Mouse (Mus musculus) heart, embryonic 11.5 days (tissue): Measurements from ENCODE around the gene Apoc4. TPM values are rescaled to one million over a fixed set of nuclear protein-coding genes. Genes with fewer than 3 reads are reported as not detected.
A peak's percentile ranks its signal among the peaks of the same experiment; 100 is the strongest.

Source experiments
- ATAC-seq: fragments of 200-750 bp; cut with Nextera tagmentation; replicated peaks from 2 replicates; pipeline ENCODE4 v1.8.0; 2017; ENCODE audit warnings: moderate library complexity; ENCODE audit not compliant: insufficient number of reproducible peaks, low FRiP score, low TSS enrichment
- H3K27ac ChIP-seq: fragments of 300-500 bp; sonication (generic); 2 replicates; pipeline ENCODE4 v1.5.1; 2014; ENCODE audit warnings: mild to moderate bottlenecking, low read depth, low read length
- H3K27me3 ChIP-seq: fragments of 300-500 bp; sonication (generic); 2 replicates; pipeline ENCODE4 v1.6.1; 2014; ENCODE audit warnings: mild to moderate bottlenecking, low read length, mixed read lengths; ENCODE audit not compliant: control insufficient read depth, insufficient read depth
- H3K36me3 ChIP-seq: fragments of 300-500 bp; sonication (generic); 2 replicates; pipeline ENCODE4 v1.6.1; 2014; ENCODE audit warnings: mild to moderate bottlenecking, low read length, moderate library complexity, mixed read lengths; ENCODE audit not compliant: control insufficient read depth, insufficient read depth
- H3K4me1 ChIP-seq: fragments of 300-500 bp; sonication (generic); 2 replicates; pipeline ENCODE4 v1.6.1; 2014; ENCODE audit warnings: low read length; ENCODE audit not compliant: control insufficient read depth, insufficient read depth
- H3K4me2 ChIP-seq: fragments of 300-500 bp; sonication (generic); 2 replicates; pipeline ENCODE4 v1.6.1; 2014; ENCODE audit warnings: mild to moderate bottlenecking, moderate library complexity
- H3K4me3 ChIP-seq: fragments of 300-500 bp; sonication (generic); 2 replicates; pipeline ENCODE4 v1.5.1; 2014; ENCODE audit warnings: low read depth, low read length
- H3K9ac ChIP-seq: fragments of 300-500 bp; sonication (generic); 2 replicates; pipeline ENCODE4 v1.6.1; 2014; ENCODE audit warnings: mild to moderate bottlenecking, low read depth, low read length, moderate library complexity
- H3K9me3 ChIP-seq: fragments of 300-500 bp; sonication (generic); replicated peaks from 2 replicates; pipeline ENCODE4 v1.6.1; 2016; ENCODE audit warnings: low read length; ENCODE audit not compliant: control insufficient read depth
- WGBS: fragments of 180-500 bp; shearing (Covaris S2); extraction: QIAGEN DNeasy Blood & Tissue Kit; methylation state at CpG from one replicate; pipeline ENCODE4 v1.1.7; 2014; ENCODE audit not compliant: insufficient replicate concordance; 5-methylcytosine and 5-hydroxymethylcytosine counted together
- polyA plus RNA-seq: library from polyadenylated mRNA; unstranded; fragments of >200 nt; fragmentation: Nextera tagmentation; extraction: Ambion mirVana; gene quantifications from 2 replicates; pipeline ENCODE4 v1.2.1, GENCODE M21; 2014

Apoc4 gene
- polyA plus RNA-seq, 1 experiment from 2014 or later = 0.34 TPM

GRCm38 (mm10) chr7:19664955-19665841 lies 16.1 kb downstream of the Apoc4 start, which contains the start of gene Clptm1:
TSS of gene Clptm1 (minus strand) at chr7:19665033.
- Histone ChIP-seq H3K9ac (peak within 1 kb of the TSS; percentile 99), H3K4me3 (peak within 1 kb of the TSS; percentile 100), H3K4me1 (peaks cover 21% of the 10 kb centered on the region), H3K27me3 (no peaks in the 10 kb centered on the region), H3K27ac (peak within 1 kb of the TSS; percentile 95), H3K9me3 (no peaks in the 10 kb centered on the region), H3K4me2 (peak within 1 kb of the TSS; percentile 80), H3K36me3 (0 out of 2 replicates have a peak, but pooled peaks cover 2% of the 10 kb centered on the region)
- peak; percentile 86 for ATAC-seq
- WGBS = under 1% methylated on average over 63 of the region's 63 CpGs

GRCm38 (mm10) chr7:19664455-19664954 lies 16.8 kb downstream of the Apoc4 start:
- Histone ChIP-seq H3K4me2 (peak overlapping the region; percentile 79), H3K9ac (peak overlapping the region; percentile 99), H3K4me3 (peak overlapping the region; percentile 100), H3K27me3 (no peaks in the 10 kb centered on the region), H3K9me3 (no peaks in the 10 kb centered on the region), H3K36me3 (0 out of 2 replicates have a peak, but pooled peaks cover 2% of the 10 kb centered on the region), H3K27ac (peak overlapping the region; percentile 77), H3K4me1 (peaks cover 21% of the 10 kb centered on the region)
- no peak for ATAC-seq
- WGBS = 1% methylated on average over 37 of the region's 37 CpGs

GRCm38 (mm10) chr7:19663940-19664339 lies 17.3 kb downstream of the Apoc4 start:
- peak overlapping the region; percentile 100 for H3K4me3 ChIP-seq
- H3K4me2 ChIP-seq = peak overlapping the region; percentile 79
- H3K27me3 ChIP-seq = no peaks in the 10 kb centered on the region
- H3K9ac ChIP-seq = peak overlapping the region; percentile 99
- no peak overlapping the region for H3K27ac ChIP-seq
- H3K9me3 ChIP-seq = no peaks in the 10 kb centered on the region
- 0 out of 2 replicates have a peak, but pooled peaks cover 2% of the 10 kb centered on the region for H3K36me3 ChIP-seq
- ATAC-seq = no peak
- peaks cover 17% of the 10 kb centered on the region for H3K4me1 ChIP-seq
- 12% methylated on average over 8 of the region's 8 CpGs for WGBS

GRCm38 (mm10) chr7:19652614-19653013 lies 28.7 kb downstream of the Apoc4 start:
- Histone ChIP-seq H3K36me3 (peaks cover 20% of the 10 kb centered on the region), H3K27me3 (no peaks in the 10 kb centered on the region), H3K27ac (no peak overlapping the region), H3K9ac (no peak overlapping the region), H3K4me2 (no peak overlapping the region), H3K9me3 (no peaks in the 10 kb centered on the region), H3K4me1 (0 out of 2 replicates have a peak, but pooled peaks cover 3% of the 10 kb centered on the region), H3K4me3 (no peak overlapping the region)
- WGBS = 65% methylated on average over 2 of the region's 2 CpGs
- ATAC-seq = no peak

- Histone ChIP-seq H3K4me2 (no peak overlapping the region), H3K27me3 (no peaks in the 10 kb centered on the region), H3K9ac (no peak overlapping the region), H3K4me3 (no peak overlapping the region), H3K4me1 (0 out of 2 replicates have a peak, but pooled peaks cover 3% of the 10 kb centered on the region), H3K36me3 (peaks cover 25% of the 10 kb centered on the region), H3K9me3 (no peaks in the 10 kb centered on the region), H3K27ac (no peak overlapping the region)
- WGBS = 79% methylated on average over 6 of the region's 6 CpGs
- ATAC-seq = no peak
Observed at GRCm38 (mm10) chr7:19651063-19651786, 30.1 kb downstream of the Apoc4 start.

- ATAC-seq = no peak
- Histone ChIP-seq H3K9me3 (no peaks in the 10 kb centered on the region), H3K4me2 (no peak overlapping the region), H3K4me1 (no peaks in the 10 kb centered on the region), H3K9ac (no peak overlapping the region), H3K27me3 (no peaks in the 10 kb centered on the region), H3K27ac (no peak overlapping the region), H3K36me3 (peaks cover 64% of the 10 kb centered on the region), H3K4me3 (no peak overlapping the region)
- WGBS = 90% methylated on average over 4 of the region's 4 CpGs
Observed at GRCm38 (mm10) chr7:19641223-19641622, 40.1 kb downstream of the Apoc4 start.

- no peak overlapping the region for H3K9ac ChIP-seq
- no peak overlapping the region for H3K27ac ChIP-seq
- 88% methylated on average over 11 of the region's 11 CpGs for WGBS
- H3K4me1 ChIP-seq = no peaks in the 10 kb centered on the region
- H3K9me3 ChIP-seq = no peaks in the 10 kb centered on the region
- H3K4me2 ChIP-seq = no peak overlapping the region
- ATAC-seq = no peak
- H3K27me3 ChIP-seq = no peaks in the 10 kb centered on the region
- no peak overlapping the region for H3K4me3 ChIP-seq
- peaks cover 66% of the 10 kb centered on the region for H3K36me3 ChIP-seq
Observed at GRCm38 (mm10) chr7:19635074-19635827, 46.0 kb downstream of the Apoc4 start.

- Histone ChIP-seq H3K9ac (no peak overlapping the region), H3K27me3 (no peaks in the 10 kb centered on the region), H3K4me1 (peaks cover 2% of the 10 kb centered on the region; the same call in 1 of the 2 replicates), H3K27ac (no peak overlapping the region), H3K36me3 (peaks cover 65% of the 10 kb centered on the region), H3K4me3 (no peak overlapping the region), H3K9me3 (no peaks in the 10 kb centered on the region), H3K4me2 (no peak overlapping the region)
- 93% methylated on average over 2 of the region's 2 CpGs for WGBS
- no peak for ATAC-seq
Observed at GRCm38 (mm10) chr7:19634591-19634990, 46.7 kb downstream of the Apoc4 start.
